ENCODE assay signal across 11 mouse cellular contexts in genomic region chr9:32645475-32645874, GRCm38 (mm10). TPM values are rescaled to one million over a fixed set of nuclear protein-coding genes. Genes with fewer than 3 reads are reported as not detected.
DNase-seq lines count a peak whose midpoint lies in the region; ATAC-seq and TF ChIP-seq lines count a peak whose summit lies in the region.
"Had no signal": no experiment of that assay in that cellular context is flagged by ENCODE, and none has a peak within 500 bp of the region (broad histone marks: within the 10 kb centered on the region; RNA-seq: fewer than 3 reads in every experiment).

No protein-coding gene starts in this region.

- H3K9ac ChIP-seq in heart, embryonic 11.5 days (ENCODE audit: low read depth, low read length) = 0 out of 2 replicates have a peak overlapping the region, but pooled peaks have one; percentile 11
- no peak overlapping the region for H3K9ac ChIP-seq in lung, embryonic 14.5 days
- H3K9ac ChIP-seq in embryonic facial prominence, embryonic 12.5 days = no peak overlapping the region
- H3K9ac ChIP-seq: liver, embryonic 13.5 days had no signal

- no peak for DNase-seq in heart, adult 11 months
- no peak for DNase-seq in lung, embryonic 14.5 days
- DNase-seq in lung, postnatal 25 days (ENCODE audit: low spot score) = no peak
- no peak for DNase-seq in left cerebral cortex, adult 8-10 months (ENCODE audit: low spot score in 2 of 2)
- no peak for DNase-seq in gastrocnemius, postnatal 14 days
- DNase-seq: liver, embryonic 13.5 days had no signal

- peaks cover 16% of the 10 kb centered on the region for H3K4me1 ChIP-seq in heart, embryonic 11.5 days (ENCODE audit: control insufficient read depth, insufficient read depth, low read length)
- peaks cover 39% of the 10 kb centered on the region for H3K4me1 ChIP-seq in lung, embryonic 14.5 days (ENCODE audit: insufficient read depth)
- peaks cover 27% of the 10 kb centered on the region for H3K4me1 ChIP-seq in embryonic facial prominence, embryonic 12.5 days

- H3K27ac ChIP-seq in heart, embryonic 11.5 days (ENCODE audit: low read depth, low read length) = no peak overlapping the region
- H3K27ac ChIP-seq in lung, embryonic 14.5 days (ENCODE audit: low read depth) = peak overlapping the region; percentile 78; the same call in 1 of the 2 replicates
- H3K27ac ChIP-seq in embryonic facial prominence, embryonic 12.5 days = peak overlapping the region; percentile 31; the same call in 1 of the 2 replicates

- no peaks in the 10 kb centered on the region for H3K27me3 ChIP-seq in heart, embryonic 11.5 days (ENCODE audit: control insufficient read depth, insufficient read depth, low read length)
- no peaks in the 10 kb centered on the region for H3K27me3 ChIP-seq in lung, embryonic 14.5 days (ENCODE audit: insufficient read depth, low read length)
- H3K27me3 ChIP-seq in embryonic facial prominence, embryonic 12.5 days = no peaks in the 10 kb centered on the region

- H3K9me3 ChIP-seq in heart, embryonic 11.5 days (replicated peaks; ENCODE audit: control insufficient read depth, low read length) = no peaks in the 10 kb centered on the region
- H3K9me3 ChIP-seq in lung, embryonic 14.5 days (ENCODE audit: low read depth, low read length) = no peaks in the 10 kb centered on the region
- no peaks in the 10 kb centered on the region for H3K9me3 ChIP-seq in embryonic facial prominence, embryonic 12.5 days
- H3K9me3 ChIP-seq: liver, embryonic 13.5 days had no signal

- no peak overlapping the region for H3K4me3 ChIP-seq in heart, embryonic 11.5 days (ENCODE audit: low read depth, low read length)
- no peak overlapping the region for H3K4me3 ChIP-seq in lung, embryonic 14.5 days (ENCODE audit: low read depth, low read length)
- H3K4me3 ChIP-seq in embryonic facial prominence, embryonic 12.5 days = no peak overlapping the region
- H3K4me3 ChIP-seq: liver, embryonic 13.5 days; myocyte had no signal

- intact Hi-C loops in gastrocnemius, postnatal 14 days (cut with DNase I; ENCODE audit: low total_unique reads) = no loop called here

- ATAC-seq in heart, embryonic 11.5 days (replicated peaks; ENCODE audit: insufficient number of reproducible peaks, low FRiP score, low TSS enrichment) = no peak
- ATAC-seq in lung, embryonic 14.5 days (ENCODE audit: insufficient read depth) = no peak
- ATAC-seq in embryonic facial prominence, embryonic 12.5 days (ENCODE audit: insufficient number of reproducible peaks, insufficient read depth, low FRiP score, low TSS enrichment) = no peak
- peak; percentile 34; the same call in 1 of the 2 replicates for ATAC-seq in megakaryocyte progenitor cell, adult 5-6 weeks (replicated peaks; ENCODE audit: poor library complexity)
- ATAC-seq: CD4-positive, CD25-positive, alpha-beta regulatory T cell, adult 4 months had no signal

- H3K36me3 ChIP-seq in heart, embryonic 11.5 days (ENCODE audit: control insufficient read depth, insufficient read depth, low read length) = no peaks in the 10 kb centered on the region
- H3K36me3 ChIP-seq in lung, embryonic 14.5 days (ENCODE audit: insufficient read depth) = no peaks in the 10 kb centered on the region
- H3K36me3 ChIP-seq in embryonic facial prominence, embryonic 12.5 days = no peaks in the 10 kb centered on the region
- H3K36me3 ChIP-seq: liver, embryonic 13.5 days had no signal

- no peak for TF ChIP-seq CTCF in lung, embryonic 14.5 days (IDR thresholded peaks at IDR 0.05; ENCODE audit: low read depth)

- 4% methylated on average over 9 of the region's 9 CpGs for WGBS in heart, embryonic 11.5 days (ENCODE audit: insufficient replicate concordance)
- WGBS in lung, embryonic 14.5 days = 10% methylated on average over 9 of the region's 9 CpGs
- WGBS in embryonic facial prominence, embryonic 12.5 days = 9% methylated on average over 9 of the region's 9 CpGs

- peak overlapping the region; percentile 63 for H3K4me2 ChIP-seq in heart, embryonic 11.5 days
- H3K4me2 ChIP-seq in lung, embryonic 14.5 days = peak overlapping the region; percentile 56
- H3K4me2 ChIP-seq in embryonic facial prominence, embryonic 12.5 days (replicated peaks) = peak overlapping the region; percentile 36; the same call in 1 of the 2 replicates
- H3K4me2 ChIP-seq: liver, embryonic 13.5 days had no signal

RNA-seq across cellular contexts. Expression of gene Ets1, which starts 9.5 kb away (rescaled TPM):
- 38.3 and 53.0 TPM in 2 replicates for polyA plus RNA-seq in heart, embryonic 11.5 days (2014; fragmentation: Nextera tagmentation; extraction: Ambion mirVana)
- 79.2 and 87.6 TPM in 2 replicates for polyA plus RNA-seq in lung, embryonic 14.5 days (2014; fragmentation: Nextera tagmentation; extraction: Ambion mirVana)
- 43.7 and 46.0 TPM in 2 replicates for polyA plus RNA-seq in embryonic facial prominence, embryonic 12.5 days (2016; fragmentation: Nextera tagmentation; extraction: Ambion mirVana)
- total RNA-seq in megakaryocyte progenitor cell, adult 5-6 weeks (2015) = 5.4 and 6.8 TPM in 2 replicates
- total RNA-seq in megakaryocyte progenitor cell, adult 5-6 weeks (2017) = 12.6 and 16.3 TPM in 2 replicates
- total RNA-seq in left cerebral cortex, adult 8-10 months (2022) = 10 to 100 TPM in 3 of 4 experiments, 1 to 10 TPM in 1; 9.7 to 11.3 (median 10.7) TPM
- 10 to 100 TPM; 33.0 to 35.7 TPM for total RNA-seq in gastrocnemius, postnatal 14 days (2021)
